Mouse (Mus musculus) intestine, embryonic 14.5 days (tissue): ENCODE measurements around the gene Aff3. TPM values are rescaled to one million over a fixed set of nuclear protein-coding genes. Genes with fewer than 3 reads are reported as not detected.
A peak's percentile ranks its signal among the peaks of the same experiment; 100 is the strongest.

Experiments used
- ATAC-seq: fragments of 200-750 bp; cut with Nextera tagmentation; replicated peaks from 2 replicates; pipeline ENCODE4 v1.8.0; 2017; ENCODE audit warnings: low read depth, moderate number of reproducible peaks, moderate TSS enrichment, moderate library complexity; ENCODE audit not compliant: low FRiP score, low TSS enrichment
- DNase-seq: peaks from one replicate; pipeline ENCODE4 v3.0.0-alpha.2; 2018; ENCODE audit warnings: low spot score
- H3K27ac ChIP-seq: fragments of 300-500 bp; sonication (generic); 2 replicates; pipeline ENCODE4 v1.5.1; 2014; ENCODE audit warnings: low read depth, mild to moderate bottlenecking, control low read depth
- H3K27me3 ChIP-seq: fragments of 300-500 bp; sonication (generic); replicated peaks from 2 replicates; pipeline ENCODE4 v1.6.1; 2014; ENCODE audit warnings: low read length, control low read depth; ENCODE audit not compliant: control insufficient read depth, insufficient read depth
- H3K36me3 ChIP-seq: fragments of 300-500 bp; sonication (generic); 2 replicates; pipeline ENCODE4 v1.6.1; 2014; ENCODE audit warnings: low read length, control low read depth; ENCODE audit not compliant: control insufficient read depth, insufficient read depth
- H3K4me1 ChIP-seq: fragments of 300-500 bp; sonication (generic); replicated peaks from 2 replicates; pipeline ENCODE4 v1.6.1; 2014; ENCODE audit warnings: low read length, control low read depth, mixed read lengths; ENCODE audit not compliant: control insufficient read depth, insufficient read depth
- H3K4me2 ChIP-seq: fragments of 300-500 bp; sonication (generic); 2 replicates; pipeline ENCODE4 v1.6.1; 2014; ENCODE audit warnings: low read length
- H3K4me3 ChIP-seq: fragments of 300-500 bp; sonication (generic); 2 replicates; pipeline ENCODE4 v1.5.1; 2014; ENCODE audit warnings: low read depth, low read length, control low read depth, mixed read lengths
- H3K9ac ChIP-seq: fragments of 300-500 bp; sonication (generic); 2 replicates; pipeline ENCODE4 v1.6.1; 2014; ENCODE audit warnings: mild to moderate bottlenecking, low read length
- H3K9me3 ChIP-seq: fragments of 300-500 bp; sonication (generic); 2 replicates; pipeline ENCODE4 v1.6.1; 2016; ENCODE audit warnings: low read length, control low read depth; ENCODE audit not compliant: control insufficient read depth
- WGBS: fragments of 180-500 bp; shearing (Covaris S2); extraction: QIAGEN DNeasy Blood & Tissue Kit; methylation state at CpG from one replicate; pipeline ENCODE4 v1.1.7; 2014; 5-methylcytosine and 5-hydroxymethylcytosine counted together
- polyA plus RNA-seq: library from polyadenylated mRNA; unstranded; fragments of >200 nt; fragmentation: Nextera tagmentation; extraction: Ambion mirVana; gene quantifications from 2 replicates; pipeline ENCODE4 v1.2.1, GENCODE M21; 2014

Aff3 gene
- polyA plus RNA-seq, 1 experiment from 2014 or later = 8.6 TPM

GRCm38 (mm10) chr1:38320126-38320970 lies 344.4 kb downstream of the Aff3 start:
- H3K9me3 ChIP-seq = no peaks in the 10 kb centered on the region
- no peak overlapping the region for H3K9ac ChIP-seq
- DNase-seq = peak; percentile 15
- no peak overlapping the region for H3K27ac ChIP-seq
- ATAC-seq = no peak
- H3K27me3 ChIP-seq = no peaks in the 10 kb centered on the region
- no peaks in the 10 kb centered on the region for H3K36me3 ChIP-seq
- 76% methylated on average over 16 of the region's 16 CpGs for WGBS
- H3K4me1 ChIP-seq = no peaks in the 10 kb centered on the region
- no peak overlapping the region for H3K4me2 ChIP-seq
- H3K4me3 ChIP-seq = no peak overlapping the region

DNA sequence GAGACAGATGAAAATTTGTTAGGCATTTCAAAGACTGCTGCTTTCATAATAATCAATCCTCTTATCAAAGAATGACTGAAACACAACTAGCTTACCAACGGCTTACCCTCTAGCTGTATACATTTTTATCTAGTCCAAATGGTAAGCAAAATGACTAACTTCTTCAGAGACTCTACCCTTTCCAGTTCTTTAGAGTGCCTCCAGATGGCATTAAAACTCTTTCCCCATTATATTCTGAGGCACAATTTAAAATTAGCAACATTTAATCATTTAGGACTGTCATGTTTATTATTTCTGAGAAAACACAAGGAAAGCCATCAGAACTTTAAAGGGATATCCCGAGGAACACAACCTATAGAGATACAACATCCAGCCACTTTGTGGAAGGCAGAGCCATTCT lies 346.1 kb downstream of the Aff3 start:
- no peak overlapping the region for H3K4me2 ChIP-seq
- no peaks in the 10 kb centered on the region for H3K9me3 ChIP-seq
- no peak overlapping the region for H3K4me3 ChIP-seq
- H3K27ac ChIP-seq = no peak overlapping the region
- no peaks in the 10 kb centered on the region for H3K27me3 ChIP-seq
- no peaks in the 10 kb centered on the region for H3K36me3 ChIP-seq
- WGBS = 68% methylated on average over 2 of the region's 2 CpGs
- DNase-seq = no peak
- no peak for ATAC-seq
- no peak overlapping the region for H3K9ac ChIP-seq
- no peaks in the 10 kb centered on the region for H3K4me1 ChIP-seq

DNA sequence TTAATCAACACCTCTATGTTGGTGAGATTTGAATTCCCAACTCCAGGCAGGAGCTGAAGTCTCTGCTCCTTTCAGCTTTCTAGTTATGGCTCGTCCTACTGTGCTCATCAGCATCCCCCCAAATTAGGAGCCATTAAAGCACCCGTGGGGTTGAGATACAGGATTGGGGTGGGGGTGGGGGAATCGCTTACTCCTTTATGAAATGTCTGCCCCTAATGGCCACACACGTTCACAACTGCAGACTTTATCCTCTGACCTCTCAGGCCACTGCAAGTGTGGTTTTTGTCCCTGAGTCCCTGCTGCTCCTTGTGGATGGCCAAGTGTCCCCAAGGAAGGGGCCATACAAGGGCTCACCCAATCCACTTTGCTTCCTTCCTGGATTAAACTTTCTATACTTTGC lies 348.8 kb downstream of the Aff3 start:
- Histone ChIP-seq H3K36me3 (no peaks in the 10 kb centered on the region), H3K9me3 (no peaks in the 10 kb centered on the region), H3K27me3 (no peaks in the 10 kb centered on the region), H3K9ac (no peak overlapping the region), H3K4me2 (no peak overlapping the region), H3K4me3 (no peak overlapping the region), H3K4me1 (no peaks in the 10 kb centered on the region), H3K27ac (no peak overlapping the region)
- DNase-seq (peak; percentile 25), ATAC-seq (no peak)
- 89% methylated on average over 4 of the region's 4 CpGs for WGBS

- H3K4me3 ChIP-seq = no peak overlapping the region
- H3K4me1 ChIP-seq = peaks cover 15% of the 10 kb centered on the region
- WGBS = 87% methylated on average over 8 of the region's 8 CpGs
These were observed 354.3 kb downstream of the Aff3 start for GRCm38 (mm10) chr1:38310496-38310895.

DNA sequence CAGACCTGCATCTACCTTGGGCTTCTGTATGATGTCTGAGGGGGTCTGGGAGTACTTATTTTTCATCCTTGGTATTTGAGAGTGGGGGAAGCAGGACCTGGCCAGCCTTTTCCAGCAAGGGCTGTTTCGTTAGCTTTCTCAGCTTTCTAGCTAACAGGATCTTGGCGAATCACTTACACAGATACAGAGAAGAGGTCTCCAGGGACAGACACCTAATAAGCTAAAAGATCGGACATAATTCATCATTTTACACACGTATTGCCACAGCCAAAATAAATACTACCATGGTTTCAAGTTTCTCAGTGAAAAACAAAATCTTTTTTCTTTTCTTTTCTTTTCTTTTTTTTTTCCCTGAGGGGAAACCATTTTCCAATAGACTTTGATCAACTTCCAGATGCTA lies 354.7 kb downstream of the Aff3 start:
- 83% methylated on average over 4 of the region's 4 CpGs for WGBS
- DNase-seq = no peak

More at GRCm38 (mm10) chr1:38310496-38310895, 354.3 kb downstream of the Aff3 start:
- no peak for ATAC-seq
- DNase-seq = no peak
- Histone ChIP-seq H3K9me3 (no peaks in the 10 kb centered on the region), H3K27me3 (no peaks in the 10 kb centered on the region), H3K27ac (no peak overlapping the region), H3K9ac (no peak overlapping the region), H3K36me3 (no peaks in the 10 kb centered on the region), H3K4me2 (no peak overlapping the region)

GRCm38 (mm10) chr1:38309341-38309740 lies 355.4 kb downstream of the Aff3 start:
- Histone ChIP-seq H3K9me3 (no peaks in the 10 kb centered on the region), H3K9ac (no peak overlapping the region), H3K27ac (no peak overlapping the region), H3K4me1 (peaks cover 17% of the 10 kb centered on the region), H3K4me3 (no peak overlapping the region), H3K4me2 (no peak overlapping the region), H3K27me3 (no peaks in the 10 kb centered on the region), H3K36me3 (no peaks in the 10 kb centered on the region)
- 93% methylated on average over 8 of the region's 8 CpGs for WGBS
- no peak for ATAC-seq
- DNase-seq = no peak

More for the DNA sequence above, 354.7 kb downstream of the Aff3 start:
- H3K9ac ChIP-seq = no peak overlapping the region
- no peaks in the 10 kb centered on the region for H3K36me3 ChIP-seq
- H3K27me3 ChIP-seq = no peaks in the 10 kb centered on the region
- H3K4me3 ChIP-seq = no peak overlapping the region
- no peak overlapping the region for H3K4me2 ChIP-seq
- ATAC-seq = no peak
- H3K4me1 ChIP-seq = peaks cover 17% of the 10 kb centered on the region
- H3K9me3 ChIP-seq = no peaks in the 10 kb centered on the region
- H3K27ac ChIP-seq = no peak overlapping the region

GRCm38 (mm10) chr1:38308705-38308996 lies 356.1 kb downstream of the Aff3 start:
- Histone ChIP-seq H3K4me1 (peaks cover 17% of the 10 kb centered on the region), H3K36me3 (no peaks in the 10 kb centered on the region), H3K4me3 (no peak overlapping the region), H3K9me3 (no peaks in the 10 kb centered on the region), H3K4me2 (no peak overlapping the region), H3K27ac (peak overlapping the region; percentile 29; the same call in 1 of the 2 replicates), H3K9ac (no peak overlapping the region), H3K27me3 (no peaks in the 10 kb centered on the region)
- no peak for ATAC-seq
- DNase-seq = no peak
- 36% methylated on average over 3 of the region's 3 CpGs for WGBS

GRCm38 (mm10) chr1:38307821-38308704 lies 356.7 kb downstream of the Aff3 start:
- WGBS = 56% methylated on average over 7 of the region's 7 CpGs
- ATAC-seq (no peak), DNase-seq (peak; percentile 64)
- H3K27ac ChIP-seq = peak overlapping the region; percentile 29; the same call in 1 of the 2 replicates
- H3K4me1 ChIP-seq = peaks cover 17% of the 10 kb centered on the region
- no peaks in the 10 kb centered on the region for H3K36me3 ChIP-seq
- H3K4me3 ChIP-seq = no peak overlapping the region
- H3K9ac ChIP-seq = no peak overlapping the region
- H3K27me3 ChIP-seq = no peaks in the 10 kb centered on the region
- no peaks in the 10 kb centered on the region for H3K9me3 ChIP-seq
- H3K4me2 ChIP-seq = no peak overlapping the region
